11 mouse cellular contexts compared by ENCODE assay signal in the genomic region with DNA sequence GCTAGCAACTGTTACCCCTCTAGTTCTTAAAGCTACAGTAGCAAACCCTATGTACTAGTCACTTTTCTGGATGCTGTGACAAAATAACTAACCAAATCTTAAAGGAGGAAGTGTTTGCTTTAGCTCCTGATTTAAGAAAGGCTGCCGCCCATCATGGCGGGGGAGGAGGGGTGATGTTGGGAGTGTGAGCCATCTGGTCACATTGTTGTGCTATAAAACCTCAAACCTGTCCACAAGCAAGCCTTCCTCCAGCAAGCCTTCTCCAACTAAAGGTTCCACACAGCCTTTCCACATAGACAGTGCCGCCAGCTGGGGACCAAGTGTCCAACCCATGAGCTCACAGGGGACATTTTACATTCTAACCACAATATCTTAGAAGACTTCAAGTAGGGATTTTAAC.
"Had no signal": no experiment of that assay in that cellular context is flagged by ENCODE, and none has a peak within 500 bp of the region (broad histone marks: within the 10 kb centered on the region; RNA-seq: fewer than 3 reads in every experiment).

No protein-coding gene starts in this region.

- DNase-seq: kidney, adult 11 months; kidney, adult 8-10 months; kidney, postnatal 10 days; kidney, postnatal 4 days; liver; lung, adult 18-20 months; lung, postnatal 10 days; lung, postnatal 36 days; retina, postnatal 1 day; spleen, adult 18-20 months; thymus, postnatal 25 days had no signal
